Mouse (Mus musculus): ENCODE results near the gene Dnah12. TPM values are rescaled to one million over a fixed set of nuclear protein-coding genes. Genes with fewer than 3 reads are reported as not detected.
A peak's percentile ranks its signal among the peaks of the same experiment; 100 is the strongest.

Gene Dnah12
- polyA plus RNA-seq, 2 experiments = 0.01 to 0.03 TPM

- ATAC-seq (ENCODE audit: insufficient read depth) (no peak), DNase-seq (ENCODE audit: low read depth in 3 of 3, low spot score in 3 of 3) (no peak)
Measured at GRCm38 (mm10) chr14:26887244-26887643, 194.2 kb downstream of the Dnah12 start.

GRCm38 (mm10) chr14:26890777-26891176 lies 197.7 kb downstream of the Dnah12 start:
- H3K4me2 ChIP-seq (ENCODE audit: low read depth) = no peak overlapping the region
- no peaks in the 10 kb centered on the region for H3K9me3 ChIP-seq (ENCODE audit: control insufficient read depth, low read length)
- no peak for DNase-seq (ENCODE audit: low read depth in 3 of 3, low spot score in 3 of 3)
- peak; percentile 35; the same call in 1 of the 2 replicates for ATAC-seq (ENCODE audit: insufficient read depth)
- H3K9ac ChIP-seq (replicated peaks) = no peak overlapping the region
- no peak for TF ChIP-seq EP300 (IDR thresholded peaks at IDR 0.05; ENCODE audit: low read depth)
- TF ChIP-seq CTCF (IDR thresholded peaks at IDR 0.05; ENCODE audit: low read depth) = no peak
- peaks cover 0 to 2% of the 10 kb centered on the region in 2 experiments; a peak in 2 of 4 replicates for H3K4me1 ChIP-seq (replicated peaks; ENCODE audit: control insufficient read depth in 2 of 2, insufficient read depth in 2 of 2, low read length in 1 of 2)
- H3K4me3 ChIP-seq (ENCODE audit: insufficient read depth in 1 of 2, low read depth in 2 of 2, low read length in 2 of 2) = no peak overlapping the region
- WGBS (ENCODE audit: insufficient replicate concordance) = 23% methylated on average over 3 of the region's 3 CpGs
- H3K27me3 ChIP-seq (ENCODE audit: control insufficient read depth, insufficient read depth, low read length) = no peaks in the 10 kb centered on the region
- no peak overlapping the region for H3K27ac ChIP-seq
- H3K36me3 ChIP-seq (replicated peaks; ENCODE audit: control insufficient read depth, insufficient read depth, low read depth) = no peaks in the 10 kb centered on the region

More at GRCm38 (mm10) chr14:26887244-26887643, 194.2 kb downstream of the Dnah12 start:
- TF ChIP-seq EP300 (IDR thresholded peaks at IDR 0.05; ENCODE audit: low read depth) (no peak), CTCF (IDR thresholded peaks at IDR 0.05; ENCODE audit: low read depth) (no peak)
- Histone ChIP-seq H3K27me3 (ENCODE audit: control insufficient read depth, insufficient read depth, low read length) (no peaks in the 10 kb centered on the region), H3K4me3 (ENCODE audit: insufficient read depth in 1 of 2, low read depth in 2 of 2, low read length in 2 of 2) (no peak overlapping the region), H3K9me3 (ENCODE audit: control insufficient read depth, low read length) (no peaks in the 10 kb centered on the region), H3K27ac (no peak overlapping the region), H3K4me1 (replicated peaks; ENCODE audit: control insufficient read depth in 2 of 2, insufficient read depth in 2 of 2, low read length in 1 of 2) (peaks cover 0 to 2% of the 10 kb centered on the region in 2 experiments; a peak in 2 of 4 replicates), H3K4me2 (ENCODE audit: low read depth) (no peak overlapping the region), H3K9ac (replicated peaks) (no peak overlapping the region), H3K36me3 (replicated peaks; ENCODE audit: control insufficient read depth, insufficient read depth, low read depth) (no peaks in the 10 kb centered on the region)
- WGBS (ENCODE audit: insufficient replicate concordance) = 57% methylated on average over 3 of the region's 3 CpGs

GRCm38 (mm10) chr14:26894392-26894791 lies 201.3 kb downstream of the Dnah12 start, which contains the start of gene Asb14:
TSS of gene Asb14 (plus strand) at chr14:26894557.
- WGBS (ENCODE audit: insufficient replicate concordance) = 72% methylated on average over 4 of the region's 4 CpGs
- no peak for DNase-seq (ENCODE audit: low read depth in 3 of 3, low spot score in 3 of 3)
- Histone ChIP-seq H3K36me3 (replicated peaks; ENCODE audit: control insufficient read depth, insufficient read depth, low read depth) (no peaks in the 10 kb centered on the region), H3K4me1 (replicated peaks; ENCODE audit: control insufficient read depth in 2 of 2, insufficient read depth in 2 of 2, low read length in 1 of 2) (peaks cover 0 to 2% of the 10 kb centered on the region in 2 experiments; a peak in 2 of 4 replicates), H3K4me3 (ENCODE audit: insufficient read depth in 1 of 2, low read depth in 2 of 2, low read length in 2 of 2) (no peak within 1 kb of the TSS), H3K27me3 (ENCODE audit: control insufficient read depth, insufficient read depth, low read length) (no peaks in the 10 kb centered on the region), H3K27ac (no peak within 1 kb of the TSS), H3K4me2 (ENCODE audit: low read depth) (no peak within 1 kb of the TSS), H3K9me3 (ENCODE audit: control insufficient read depth, low read length) (no peaks in the 10 kb centered on the region), H3K9ac (replicated peaks) (no peak within 1 kb of the TSS)
- TF ChIP-seq EP300 (IDR thresholded peaks at IDR 0.05; ENCODE audit: low read depth) (no peak), CTCF (IDR thresholded peaks at IDR 0.05; ENCODE audit: low read depth) (no peak)
- ATAC-seq (ENCODE audit: insufficient read depth) = no peak

GRCm38 (mm10) chr14:26899490-26899889 lies 206.4 kb downstream of the Dnah12 start:
- WGBS (ENCODE audit: insufficient replicate concordance) = 63% methylated on average over 2 of the region's 2 CpGs
- no peak overlapping the region for H3K9ac ChIP-seq (replicated peaks)
- H3K27me3 ChIP-seq (ENCODE audit: control insufficient read depth, insufficient read depth, low read length) = no peaks in the 10 kb centered on the region
- DNase-seq (ENCODE audit: low read depth in 3 of 3, low spot score in 3 of 3) (no peak), ATAC-seq (ENCODE audit: insufficient read depth) (no peak)
- no peak overlapping the region for H3K4me3 ChIP-seq (ENCODE audit: insufficient read depth in 1 of 2, low read depth in 2 of 2, low read length in 2 of 2)
- no peak overlapping the region for H3K4me2 ChIP-seq (ENCODE audit: low read depth)
- H3K4me1 ChIP-seq (replicated peaks; ENCODE audit: control insufficient read depth in 2 of 2, insufficient read depth in 2 of 2, low read length in 1 of 2) = no peaks in the 10 kb centered on the region
- no peak for TF ChIP-seq EP300 (IDR thresholded peaks at IDR 0.05; ENCODE audit: low read depth)
- TF ChIP-seq CTCF (IDR thresholded peaks at IDR 0.05; ENCODE audit: low read depth) = no peak
- no peaks in the 10 kb centered on the region for H3K9me3 ChIP-seq (ENCODE audit: control insufficient read depth, low read length)
- no peaks in the 10 kb centered on the region for H3K36me3 ChIP-seq (replicated peaks; ENCODE audit: control insufficient read depth, insufficient read depth, low read depth)
- H3K27ac ChIP-seq = no peak overlapping the region

GRCm38 (mm10) chr14:26900893-26901292 lies 207.8 kb downstream of the Dnah12 start:
- H3K9me3 ChIP-seq (ENCODE audit: control insufficient read depth, low read length) = no peaks in the 10 kb centered on the region
- WGBS (ENCODE audit: insufficient replicate concordance) = 57% methylated on average over 12 of the region's 12 CpGs
- H3K4me3 ChIP-seq (ENCODE audit: insufficient read depth in 1 of 2, low read depth in 2 of 2, low read length in 2 of 2) = no peak overlapping the region
- no peak overlapping the region for H3K9ac ChIP-seq (replicated peaks)
- H3K36me3 ChIP-seq (replicated peaks; ENCODE audit: control insufficient read depth, insufficient read depth, low read depth) = no peaks in the 10 kb centered on the region
- no peak overlapping the region for H3K4me2 ChIP-seq (ENCODE audit: low read depth)
- TF ChIP-seq EP300 (IDR thresholded peaks at IDR 0.05; ENCODE audit: low read depth) = no peak
- TF ChIP-seq CTCF (IDR thresholded peaks at IDR 0.05; ENCODE audit: low read depth) = no peak
- H3K4me1 ChIP-seq (replicated peaks; ENCODE audit: control insufficient read depth in 2 of 2, insufficient read depth in 2 of 2, low read length in 1 of 2) = no peaks in the 10 kb centered on the region
- no peaks in the 10 kb centered on the region for H3K27me3 ChIP-seq (ENCODE audit: control insufficient read depth, insufficient read depth, low read length)
- no peak for ATAC-seq (ENCODE audit: insufficient read depth)
- no peak overlapping the region for H3K27ac ChIP-seq
- no peak for DNase-seq (ENCODE audit: low read depth in 3 of 3, low spot score in 3 of 3)
